22 mouse cellular contexts compared by ENCODE assay signal in genomic region chr2:103932480-103932879, GRCm38 (mm10). TPM values are rescaled to one million over a fixed set of nuclear protein-coding genes. Genes with fewer than 3 reads are reported as not detected.
DNase-seq lines count a peak whose midpoint lies in the region; ATAC-seq and TF ChIP-seq lines count a peak whose summit lies in the region.
"Had no signal": no experiment of that assay in that cellular context is flagged by ENCODE, and none has a peak within 500 bp of the region (broad histone marks: within the 10 kb centered on the region; RNA-seq: fewer than 3 reads in every experiment).

No protein-coding gene starts in this region.

- TF ChIP-seq CTCF in MEL (IDR thresholded peaks at IDR 0.05 in 2 of 3, conservative IDR thresholded peaks at IDR 0.05 in 1 of 3; ENCODE audit: control insufficient read depth in 1 of 3, insufficient read depth in 1 of 3, low read depth in 2 of 3, low read length in 3 of 3, poor library complexity in 1 of 3, severe bottlenecking in 1 of 3): no peak
- TF ChIP-seq CTCF in forebrain, postnatal 0 days (IDR thresholded peaks at IDR 0.05; ENCODE audit: low read depth): no peak

- peak overlapping the region; percentile 16 to 43 for H3K4me3 ChIP-seq in MEL (ENCODE audit: control insufficient read depth in 1 of 2, insufficient read depth in 1 of 2, low read depth in 2 of 2, low read length in 2 of 2)
- no peak overlapping the region for H3K4me3 ChIP-seq in liver, embryonic 12.5 days
- peak overlapping the region; percentile 76 for H3K4me3 ChIP-seq in megakaryocyte, embryonic 14.5 days (replicated peaks)
- H3K4me3 ChIP-seq in forebrain, postnatal 0 days (ENCODE audit: low read depth, low read length): no peak overlapping the region
- H3K4me3 ChIP-seq: embryonic facial prominence, embryonic 15.5 days; heart, embryonic 15.5 days; hindbrain, embryonic 15.5 days; midbrain, embryonic 15.5 days; neural tube, embryonic 12.5 days had no signal

- H3K36me3 ChIP-seq in MEL (ENCODE audit: control insufficient read depth in 1 of 2, insufficient read depth in 2 of 2, low read length in 2 of 2): peaks cover 0 to 9% of the 10 kb centered on the region in 2 experiments; a peak in 2 of 4 replicates
- H3K36me3 ChIP-seq in liver, embryonic 12.5 days: no peaks in the 10 kb centered on the region
- no peaks in the 10 kb centered on the region for H3K36me3 ChIP-seq in megakaryocyte, embryonic 14.5 days (replicated peaks; ENCODE audit: low read length)
- H3K36me3 ChIP-seq in forebrain, postnatal 0 days (ENCODE audit: insufficient read depth): no peaks in the 10 kb centered on the region
- H3K36me3 ChIP-seq: embryonic facial prominence, embryonic 15.5 days; heart, embryonic 15.5 days; hindbrain, embryonic 15.5 days; midbrain, embryonic 15.5 days; neural tube, embryonic 12.5 days had no signal

- H3K4me1 ChIP-seq in MEL (ENCODE audit: control insufficient read depth in 1 of 2, insufficient read depth in 2 of 2, low read length in 2 of 2): peaks cover 11 to 22% of the 10 kb centered on the region in 2 experiments
- H3K4me1 ChIP-seq in liver, embryonic 12.5 days: peaks cover 54% of the 10 kb centered on the region
- H3K4me1 ChIP-seq in megakaryocyte, embryonic 14.5 days: peaks cover 89% of the 10 kb centered on the region
- H3K4me1 ChIP-seq in forebrain, postnatal 0 days (ENCODE audit: insufficient read depth): peaks cover 10% of the 10 kb centered on the region
- H3K4me1 ChIP-seq: heart, embryonic 15.5 days had no signal

- no peak for TF ChIP-seq POLR2A in MEL (IDR thresholded peaks at IDR 0.05; ENCODE audit: control insufficient read depth in 1 of 2, insufficient read depth in 1 of 2, low read depth in 1 of 2, low read length in 2 of 2, poor library complexity in 1 of 2)

- H3K9me3 ChIP-seq in MEL (replicated peaks; ENCODE audit: insufficient read depth, low read length): no peaks in the 10 kb centered on the region
- H3K9me3 ChIP-seq in liver, embryonic 12.5 days (replicated peaks): no peaks in the 10 kb centered on the region
- no peaks in the 10 kb centered on the region for H3K9me3 ChIP-seq in megakaryocyte, embryonic 14.5 days
- H3K9me3 ChIP-seq in forebrain, postnatal 0 days (ENCODE audit: low read length): no peaks in the 10 kb centered on the region
- H3K9me3 ChIP-seq: embryonic facial prominence, embryonic 15.5 days; heart, embryonic 15.5 days; hindbrain, embryonic 15.5 days; midbrain, embryonic 15.5 days; neural tube, embryonic 12.5 days had no signal

- H3K4me2 ChIP-seq in liver, embryonic 12.5 days: peak overlapping the region; percentile 27
- H3K4me2 ChIP-seq in forebrain, postnatal 0 days (ENCODE audit: low read depth): no peak overlapping the region
- H3K4me2 ChIP-seq: embryonic facial prominence, embryonic 15.5 days; heart, embryonic 15.5 days; hindbrain, embryonic 15.5 days; midbrain, embryonic 15.5 days; neural tube, embryonic 12.5 days had no signal

- TF ChIP-seq EP300 in MEL (IDR thresholded peaks at IDR 0.05; ENCODE audit: low read depth in 1 of 2, low read length in 2 of 2): no peak

- peak overlapping the region; percentile 35; the same call in 1 of the 2 replicates for H3K27ac ChIP-seq in MEL (ENCODE audit: control insufficient read depth, low read depth, low read length)
- H3K27ac ChIP-seq in liver, embryonic 12.5 days: peak overlapping the region; percentile 72
- H3K27ac ChIP-seq in forebrain, postnatal 0 days (ENCODE audit: low read depth, low read length): no peak overlapping the region
- H3K27ac ChIP-seq: embryonic facial prominence, embryonic 15.5 days; heart, embryonic 15.5 days; hindbrain, embryonic 15.5 days; midbrain, embryonic 15.5 days; neural tube, embryonic 12.5 days had no signal

- peak; percentile 64 for DNase-seq in MEL (ENCODE audit: low read depth, low spot score)
- DNase-seq in forebrain, postnatal 0 days: no peak
- DNase-seq in urinary bladder, adult 18-20 months (ENCODE audit: low spot score in 2 of 2): no peak
- DNase-seq: adrenal gland, postnatal 10 days; cerebellum, adult 9-10 months; kidney, postnatal 14 days; lung, adult 2 months; lung, postnatal 14 days; right cerebral cortex, postnatal 14 days; spleen, adult 18-20 months; thymus, adult 18-20 months; thymus, postnatal 36 days had no signal

- TF ChIP-seq RAD21 in MEL (IDR thresholded peaks at IDR 0.05; ENCODE audit: low read depth, low read length): no peak

- peak; percentile 52 for ATAC-seq in erythroblast, adult 5-6 weeks (replicated peaks; ENCODE audit: low FRiP score, poor library complexity, severe bottlenecking)
- 0 out of 2 replicates have a peak, but pooled peaks have one; percentile 42 for ATAC-seq in liver, embryonic 12.5 days
- ATAC-seq in activated CD4-positive, CD25-positive, alpha-beta regulatory T cell, adult 4 months: no peak
- ATAC-seq in forebrain, postnatal 0 days: no peak
- ATAC-seq: CD4-positive, CD25-positive, alpha-beta regulatory T cell, adult 4 months; midbrain, embryonic 15.5 days had no signal

- H3K27me3 ChIP-seq in MEL (ENCODE audit: control insufficient read depth in 1 of 2, insufficient read depth in 2 of 2, low read length in 2 of 2): no peaks in the 10 kb centered on the region
- H3K27me3 ChIP-seq in liver, embryonic 12.5 days (replicated peaks): no peaks in the 10 kb centered on the region
- H3K27me3 ChIP-seq in megakaryocyte, embryonic 14.5 days (replicated peaks): no peaks in the 10 kb centered on the region
- H3K27me3 ChIP-seq in forebrain, postnatal 0 days (ENCODE audit: insufficient read depth, low read length): no peaks in the 10 kb centered on the region
- H3K27me3 ChIP-seq: embryonic facial prominence, embryonic 15.5 days; heart, embryonic 15.5 days; hindbrain, embryonic 15.5 days; midbrain, embryonic 15.5 days; neural tube, embryonic 12.5 days had no signal

- H3K79me2 ChIP-seq in MEL (ENCODE audit: control insufficient read depth, insufficient read depth, low read length, poor library complexity): no peaks in the 10 kb centered on the region; the same call in 1 of the 2 replicates

- peak overlapping the region; percentile 6 for H3K9ac ChIP-seq in MEL (ENCODE audit: control insufficient read depth, low read depth, low read length, poor library complexity, severe bottlenecking)
- no peak overlapping the region for H3K9ac ChIP-seq in liver, embryonic 12.5 days
- no peak overlapping the region for H3K9ac ChIP-seq in forebrain, postnatal 0 days
- H3K9ac ChIP-seq: embryonic facial prominence, embryonic 15.5 days; heart, embryonic 15.5 days; hindbrain, embryonic 15.5 days; midbrain, embryonic 15.5 days; neural tube, embryonic 12.5 days had no signal

- 52% methylated on average over 9 of the region's 9 CpGs for WGBS in liver, embryonic 12.5 days (ENCODE audit: insufficient replicate concordance)
- WGBS in forebrain, postnatal 0 days: 80% methylated on average over 9 of the region's 9 CpGs

TF ChIP-seq in MEL, 35 proteins besides CTCF, POLR2A, EP300 and RAD21:
- TF ChIP-seq TCF12 (IDR thresholded peaks at IDR 0.05; ENCODE audit: low read depth, low read length) (no peak), MYC (IDR thresholded peaks at IDR 0.05; ENCODE audit: low read depth, low read length) (no peak), POLR2AphosphoS2 (IDR thresholded peaks at IDR 0.05; ENCODE audit: low read length) (no peak), ETS1 (IDR thresholded peaks at IDR 0.05; ENCODE audit: low read depth, low read length) (no peak), BHLHE40 (IDR thresholded peaks at IDR 0.05; ENCODE audit: borderline replicate concordance, low read depth, low read length) (no peak), ZMIZ1 (IDR thresholded peaks at IDR 0.05; ENCODE audit: low read depth, low read length) (no peak), UBTF (IDR thresholded peaks at IDR 0.05; ENCODE audit: borderline replicate concordance, insufficient read depth, low read depth, low read length) (no peak), HCFC1 (IDR thresholded peaks at IDR 0.05; ENCODE audit: low read depth, low read length) (no peak), MAFK (IDR thresholded peaks at IDR 0.05; ENCODE audit: borderline replicate concordance, low read depth, low read length) (no peak)
TF ChIP-seq in MEL: peak in this region for 0.

RNA-seq across cellular contexts. Expression of gene Lmo2, which starts 25.3 kb away (rescaled TPM):
- total RNA-seq in MEL (2012; rRNA removed): 258 and 278 TPM in 2 replicates
- polyA plus RNA-seq in MEL (2012; ENCODE audit: insufficient read depth in 1 of 2, insufficient read length in 2 of 2, low read depth in 1 of 2, low replicate concordance in 2 of 2, missing spikeins in 1 of 2): 100 to 1,000 TPM in 1 of 2 experiments, 10 to 100 TPM in 1; 96.2 to 184 TPM
- total RNA-seq in erythroblast, adult 5-6 weeks (2015; ENCODE audit: low replicate concordance): 827 TPM in 2 replicates
- 564 and 619 TPM in 2 replicates for total RNA-seq in erythroblast, adult 5-6 weeks (2017; ENCODE audit: low replicate concordance)
- polyA plus RNA-seq in liver, embryonic 12.5 days (2016; fragmentation: Nextera tagmentation; extraction: Ambion mirVana): 188 and 194 TPM in 2 replicates
- polyA plus RNA-seq in megakaryocyte, embryonic 14.5 days (2012; ENCODE audit: insufficient read depth, low replicate concordance): 436 and 585 TPM in 2 replicates
- 1 to 10 TPM in 1 of 2 experiments, under 1 TPM in 1; 0.21 to 1.6 TPM for polyA plus RNA-seq in activated CD4-positive, CD25-positive, alpha-beta regulatory T cell, adult 4 months (2017; shearing (Covaris generic))
- total RNA-seq in forebrain, postnatal 0 days (2014; rRNA removed): 19.9 and 23.8 TPM in 2 replicates
- polyA plus RNA-seq in forebrain, postnatal 0 days (2015; fragmentation: Nextera tagmentation; extraction: Ambion mirVana): 26.9 and 27.8 TPM in 2 replicates

Comparison
In these comparisons a context has a peak if more than half of its experiments do, and no peak if none do; other contexts are left out.
1. H3K4me3 ChIP-seq: peak in MEL (2 of 2) and megakaryocyte, embryonic 14.5 days (single experiment); none in liver, embryonic 12.5 days (single experiment) and forebrain, postnatal 0 days (single experiment).
2. ATAC-seq: peak in erythroblast, adult 5-6 weeks (single experiment) and liver, embryonic 12.5 days (single experiment); none in activated CD4-positive, CD25-positive, alpha-beta regulatory T cell, adult 4 months (single experiment) and forebrain, postnatal 0 days (single experiment).
3. RNA of gene Lmo2, which starts 25.3 kb away (polyA plus RNA-seq): 436 to 585 TPM in megakaryocyte, embryonic 14.5 days, 188 to 194 TPM in liver, embryonic 12.5 days, 96.2 to 184 TPM in MEL and 26.9 to 27.8 TPM in forebrain, postnatal 0 days; 0.21 to 1.6 TPM in activated CD4-positive, CD25-positive, alpha-beta regulatory T cell, adult 4 months; every median in the first group is over 10 times any median in the second.